Mouse (Mus musculus) limb, embryonic 11.5 days (tissue): Measurements from ENCODE around the gene Hsd17b12. TPM values are rescaled to one million over a fixed set of nuclear protein-coding genes. Genes with fewer than 3 reads are reported as not detected.

Source experiments
- ATAC-seq: fragments of 200-750 bp; cut with Nextera tagmentation; 2 replicates; pipeline ENCODE4 v1.8.0; 2017; ENCODE audit warnings: low read depth; ENCODE audit not compliant: insufficient number of reproducible peaks, low FRiP score, low TSS enrichment
- DNase-seq: peaks from one replicate; pipeline ENCODE4 v3.0.0-alpha.2; 2015; ENCODE audit warnings: low spot score
- H3K27ac ChIP-seq: fragments of 300-500 bp; sonication (generic); replicated peaks from 2 replicates; pipeline ENCODE4 v1.5.1; 2014; ENCODE audit warnings: low read depth, mild to moderate bottlenecking, low read length
- H3K27me3 ChIP-seq: fragments of 300-500 bp; sonication (generic); 2 replicates; pipeline ENCODE4 v1.6.1; 2014; ENCODE audit warnings: mild to moderate bottlenecking, low read length, mixed read lengths; ENCODE audit not compliant: control insufficient read depth, insufficient read depth
- H3K36me3 ChIP-seq: fragments of 300-500 bp; sonication (generic); 2 replicates; pipeline ENCODE4 v1.6.1; 2014; ENCODE audit warnings: mild to moderate bottlenecking, low read length, moderate library complexity, mixed read lengths; ENCODE audit not compliant: control insufficient read depth, insufficient read depth
- H3K4me1 ChIP-seq: fragments of 300-500 bp; sonication (generic); 2 replicates; pipeline ENCODE4 v1.6.1; 2014; ENCODE audit warnings: low read length, mixed read lengths; ENCODE audit not compliant: control insufficient read depth, insufficient read depth
- H3K4me2 ChIP-seq: fragments of 300-500 bp; sonication (generic); 2 replicates; pipeline ENCODE4 v1.6.1; 2014; ENCODE audit warnings: low read depth, mild to moderate bottlenecking, moderate library complexity; ENCODE audit not compliant: severe bottlenecking
- H3K4me3 ChIP-seq: fragments of 300-500 bp; sonication (generic); 2 replicates; pipeline ENCODE4 v1.5.1; 2014; ENCODE audit warnings: low read depth, low read length
- H3K9ac ChIP-seq: fragments of 300-500 bp; sonication (generic); 2 replicates; pipeline ENCODE4 v1.6.1; 2014; ENCODE audit warnings: mild to moderate bottlenecking, low read length
- H3K9me3 ChIP-seq: fragments of 300-500 bp; sonication (generic); 2 replicates; pipeline ENCODE4 v1.6.1; 2016; ENCODE audit warnings: low read length; ENCODE audit not compliant: control insufficient read depth
- WGBS: fragments of 180-500 bp; shearing (Covaris S2); extraction: QIAGEN DNeasy Blood & Tissue Kit; methylation state at CpG from one replicate; pipeline ENCODE4 v1.1.7; 2014; 5-methylcytosine and 5-hydroxymethylcytosine counted together
- polyA plus RNA-seq: library from polyadenylated mRNA; unstranded; fragments of >200 nt; fragmentation: Nextera tagmentation; extraction: Ambion mirVana; gene quantifications from 2 replicates; pipeline ENCODE4 v1.2.1, GENCODE M21; 2014

The Hsd17b12 gene
- polyA plus RNA-seq, 1 experiment from 2014 or later = 114 TPM

- H3K4me2 ChIP-seq = no peak overlapping the region
- H3K27me3 ChIP-seq = no peaks in the 10 kb centered on the region
- H3K36me3 ChIP-seq = no peaks in the 10 kb centered on the region
- ATAC-seq (no peak), DNase-seq (no peak)
- no peak overlapping the region for H3K4me3 ChIP-seq
- WGBS = 81% methylated on average over 6 of the region's 6 CpGs
- no peaks in the 10 kb centered on the region for H3K9me3 ChIP-seq
- H3K4me1 ChIP-seq = no peaks in the 10 kb centered on the region
- H3K9ac ChIP-seq = no peak overlapping the region
- no peak overlapping the region for H3K27ac ChIP-seq
Measured at GRCm38 (mm10) chr2:94045411-94046090, 112.2 kb downstream of the Hsd17b12 start.

- Histone ChIP-seq H3K27ac (no peak overlapping the region), H3K4me3 (no peak overlapping the region), H3K9me3 (no peaks in the 10 kb centered on the region), H3K9ac (no peak overlapping the region), H3K36me3 (no peaks in the 10 kb centered on the region), H3K4me1 (no peaks in the 10 kb centered on the region), H3K4me2 (no peak overlapping the region), H3K27me3 (no peaks in the 10 kb centered on the region)
- no peak for DNase-seq
- WGBS = 88% methylated on average over 2 of the region's 2 CpGs
- no peak for ATAC-seq
Measured at GRCm38 (mm10) chr2:94044174-94044573, 113.6 kb downstream of the Hsd17b12 start.

- WGBS = 78% methylated on average over 5 of the region's 5 CpGs
- ATAC-seq = no peak
Measured at GRCm38 (mm10) chr2:94043662-94044061, 114.1 kb downstream of the Hsd17b12 start.

GRCm38 (mm10) chr2:94042461-94042860 is 115.3 kb downstream of the Hsd17b12 start:
- ATAC-seq (no peak), DNase-seq (no peak)
- H3K9me3 ChIP-seq = no peaks in the 10 kb centered on the region
- no peaks in the 10 kb centered on the region for H3K36me3 ChIP-seq
- H3K27ac ChIP-seq = no peak overlapping the region
- no peak overlapping the region for H3K4me2 ChIP-seq
- no peaks in the 10 kb centered on the region for H3K27me3 ChIP-seq
- 90% methylated on average over 3 of the region's 3 CpGs for WGBS
- no peak overlapping the region for H3K9ac ChIP-seq
- no peaks in the 10 kb centered on the region for H3K4me1 ChIP-seq
- H3K4me3 ChIP-seq = no peak overlapping the region

More at GRCm38 (mm10) chr2:94043662-94044061, 114.1 kb downstream of the Hsd17b12 start:
- no peak overlapping the region for H3K4me3 ChIP-seq
- no peaks in the 10 kb centered on the region for H3K36me3 ChIP-seq
- H3K4me2 ChIP-seq = no peak overlapping the region
- H3K27me3 ChIP-seq = no peaks in the 10 kb centered on the region
- no peak for DNase-seq
- H3K9ac ChIP-seq = no peak overlapping the region
- H3K27ac ChIP-seq = no peak overlapping the region
- H3K9me3 ChIP-seq = no peaks in the 10 kb centered on the region
- no peaks in the 10 kb centered on the region for H3K4me1 ChIP-seq

- 92% methylated on average over 5 of the region's 5 CpGs for WGBS
- no peaks in the 10 kb centered on the region for H3K36me3 ChIP-seq
- H3K4me2 ChIP-seq = no peak overlapping the region
- H3K9me3 ChIP-seq = no peaks in the 10 kb centered on the region
- no peak overlapping the region for H3K27ac ChIP-seq
- no peak for DNase-seq
- no peak overlapping the region for H3K4me3 ChIP-seq
- no peak overlapping the region for H3K9ac ChIP-seq
- no peaks in the 10 kb centered on the region for H3K4me1 ChIP-seq
- no peaks in the 10 kb centered on the region for H3K27me3 ChIP-seq
- no peak for ATAC-seq
Measured at GRCm38 (mm10) chr2:94040391-94041125, 117.2 kb downstream of the Hsd17b12 start.

GRCm38 (mm10) chr2:94035428-94036331 is 122.1 kb downstream of the Hsd17b12 start:
- 81% methylated on average over 9 of the region's 9 CpGs for WGBS

GRCm38 (mm10) chr2:94030602-94031001 is 127.2 kb downstream of the Hsd17b12 start:
- Histone ChIP-seq H3K9ac (no peak overlapping the region), H3K4me2 (no peak overlapping the region), H3K36me3 (no peaks in the 10 kb centered on the region), H3K27ac (no peak overlapping the region), H3K27me3 (no peaks in the 10 kb centered on the region), H3K4me3 (no peak overlapping the region), H3K9me3 (no peaks in the 10 kb centered on the region), H3K4me1 (no peaks in the 10 kb centered on the region)
- DNase-seq (no peak), ATAC-seq (no peak)

More at GRCm38 (mm10) chr2:94035428-94036331, 122.1 kb downstream of the Hsd17b12 start:
- Histone ChIP-seq H3K36me3 (no peaks in the 10 kb centered on the region), H3K4me1 (no peaks in the 10 kb centered on the region), H3K27me3 (no peaks in the 10 kb centered on the region), H3K4me2 (no peak overlapping the region), H3K9me3 (no peaks in the 10 kb centered on the region), H3K9ac (no peak overlapping the region), H3K27ac (no peak overlapping the region), H3K4me3 (no peak overlapping the region)
- DNase-seq = peak; percentile 76
- no peak for ATAC-seq

- ATAC-seq (no peak), DNase-seq (no peak)
- Histone ChIP-seq H3K9ac (no peak overlapping the region), H3K4me1 (no peaks in the 10 kb centered on the region), H3K27ac (no peak overlapping the region), H3K4me3 (no peak overlapping the region), H3K9me3 (no peaks in the 10 kb centered on the region), H3K36me3 (no peaks in the 10 kb centered on the region), H3K27me3 (no peaks in the 10 kb centered on the region), H3K4me2 (no peak overlapping the region)
- 58% methylated on average over 6 of the region's 6 CpGs for WGBS
Measured at GRCm38 (mm10) chr2:94024637-94025036, 133.1 kb downstream of the Hsd17b12 start.
